Mouse (Mus musculus) left cerebral cortex, adult 2 months (tissue): ENCODE data around the gene Hoxa3. TPM values are rescaled to one million over a fixed set of nuclear protein-coding genes. Genes with fewer than 3 reads are reported as not detected.

Source experiments
- DNase-seq, 2 experiments: peaks; one replicate each; pipeline ENCODE4 v3.0.0; 2021 to 2022; ENCODE audit warnings: low spot score in 2 of 2, mixed read lengths in 1 of 2; ENCODE audit errors: extremely low spot score in 1 of 2
- H3K27ac ChIP-seq: fragments of 200-600 bp; 2 replicates; pipeline ENCODE4 v1.8.1; 2022
- H3K4me3 ChIP-seq: fragments of 200-600 bp; 2 replicates; pipeline ENCODE4 v1.8.1; 2022
- CTCF ChIP-seq: fragments of 200-600 bp; IDR thresholded peaks from 2 replicates; pipeline ENCODE4 v1.8.1; 2022; ENCODE audit warnings: antibody characterized with exemption, mild to moderate bottlenecking, moderate library complexity
- intact Hi-C: fragments of 180-260 bp; cut with DNase I; formaldehyde crosslinking; loops from one replicate; pipeline ENCODE4 v1.15.1; 2025
- total RNA-seq, 2 experiments: library from RNA; stranded (reverse); gene quantifications; 2 replicates each; pipeline ENCODE4 v1.2.3; 2021

The Hoxa3 gene
- total RNA-seq, 2 experiments from 2014 or later, result not detected

DNA sequence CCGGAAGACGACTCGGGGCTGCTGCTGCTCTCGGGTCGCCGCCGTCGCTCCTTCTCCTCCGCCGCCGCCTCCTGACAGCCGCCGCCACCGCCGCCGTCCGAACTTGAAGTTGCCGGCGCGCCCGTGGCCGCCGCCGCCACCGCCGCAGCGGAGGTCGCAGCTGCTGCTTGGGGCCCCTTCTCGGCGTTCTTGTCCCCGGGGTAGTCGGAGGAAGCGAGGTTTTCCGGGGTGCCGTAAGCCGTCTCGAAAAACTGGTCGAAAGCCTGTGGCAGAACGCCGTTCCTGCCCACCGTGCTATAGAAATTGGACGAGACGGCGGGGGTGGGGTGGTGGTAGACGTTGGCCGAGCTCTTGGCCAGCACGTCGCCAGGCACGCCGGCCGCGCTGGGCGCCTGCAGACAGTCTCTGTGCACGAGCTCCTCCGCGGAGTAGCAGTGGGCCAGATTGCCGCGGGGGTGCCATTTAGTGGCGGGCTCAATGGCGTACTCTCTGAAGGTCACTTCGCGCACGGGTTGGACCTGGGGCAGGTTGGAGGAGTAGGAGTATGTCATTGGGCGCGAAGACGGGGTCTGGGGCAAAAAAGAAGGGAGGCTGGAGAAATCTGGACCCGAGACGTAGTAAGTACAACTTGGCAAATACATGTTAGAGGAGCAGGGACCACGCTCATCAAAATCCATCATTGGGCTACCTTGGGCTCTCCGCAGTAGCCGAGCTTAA lies 32.1 kb upstream of the Hoxa3 start:
- TF ChIP-seq CTCF, result no peak
- intact Hi-C loops, result no loop called here
- Histone ChIP-seq H3K27ac (no peak overlapping the region), H3K4me3 (no peak overlapping the region)
- no peak for DNase-seq

DNA sequence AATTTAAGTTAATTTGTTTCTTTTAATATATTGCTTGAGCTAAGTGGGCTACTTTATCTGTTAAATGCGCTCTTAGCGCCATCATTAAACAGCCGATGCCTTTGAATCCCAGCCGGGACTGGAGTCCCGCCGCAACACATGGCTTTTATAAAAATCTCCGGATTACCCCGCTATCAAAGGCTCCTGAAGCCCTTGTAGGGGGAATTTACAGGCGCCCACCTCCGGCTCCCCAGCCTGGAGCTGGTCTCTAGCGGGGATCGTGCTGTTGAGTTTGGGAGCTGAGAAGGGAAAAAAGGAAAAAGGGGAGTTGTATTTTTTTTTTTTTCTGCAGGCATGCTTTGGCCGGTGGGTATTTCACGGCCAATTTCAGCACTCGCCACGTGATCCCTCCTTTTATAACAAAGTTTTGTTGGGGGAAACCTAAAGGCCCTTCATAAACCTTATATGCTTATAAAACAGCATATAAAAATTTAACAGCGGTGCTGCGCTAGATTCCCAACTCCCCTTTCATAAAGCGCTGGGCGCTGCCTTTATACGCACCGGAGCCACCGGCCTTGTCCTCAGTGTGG lies 31.4 kb upstream of the Hoxa3 start:
- DNase-seq, result no peak
- intact Hi-C loops, result no loop called here

DNA sequence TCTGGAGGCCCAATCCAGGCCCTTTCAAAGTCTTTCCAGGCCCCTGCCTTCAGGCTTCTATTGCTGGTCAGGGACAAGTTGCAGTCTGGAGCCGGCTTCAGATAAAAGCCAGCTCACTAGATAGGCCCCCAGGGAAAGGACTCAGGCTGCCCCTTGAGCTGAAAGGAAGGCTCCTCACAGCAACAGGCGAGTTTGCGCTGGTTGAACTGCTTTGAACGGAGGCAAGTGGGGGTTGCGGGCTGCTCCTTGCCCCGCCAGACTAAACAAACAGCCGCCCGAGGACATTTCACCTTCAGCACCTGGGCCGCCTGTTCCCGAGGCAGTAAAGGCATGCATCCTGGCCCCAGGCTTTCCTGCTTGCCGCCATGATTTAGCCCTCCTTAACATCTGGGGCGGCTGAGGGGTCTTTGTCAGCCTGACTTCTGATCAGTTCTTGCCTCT lies 30.6 kb upstream of the Hoxa3 start:
- Histone ChIP-seq H3K27ac (no peak overlapping the region), H3K4me3 (no peak overlapping the region)
- DNase-seq, result no peak
- no peak for TF ChIP-seq CTCF
- intact Hi-C loops, result no loop called here

More for the DNA sequence above, 31.4 kb upstream of the Hoxa3 start:
- Histone ChIP-seq H3K27ac (no peak overlapping the region), H3K4me3 (no peak overlapping the region)
- no peak for TF ChIP-seq CTCF

DNA sequence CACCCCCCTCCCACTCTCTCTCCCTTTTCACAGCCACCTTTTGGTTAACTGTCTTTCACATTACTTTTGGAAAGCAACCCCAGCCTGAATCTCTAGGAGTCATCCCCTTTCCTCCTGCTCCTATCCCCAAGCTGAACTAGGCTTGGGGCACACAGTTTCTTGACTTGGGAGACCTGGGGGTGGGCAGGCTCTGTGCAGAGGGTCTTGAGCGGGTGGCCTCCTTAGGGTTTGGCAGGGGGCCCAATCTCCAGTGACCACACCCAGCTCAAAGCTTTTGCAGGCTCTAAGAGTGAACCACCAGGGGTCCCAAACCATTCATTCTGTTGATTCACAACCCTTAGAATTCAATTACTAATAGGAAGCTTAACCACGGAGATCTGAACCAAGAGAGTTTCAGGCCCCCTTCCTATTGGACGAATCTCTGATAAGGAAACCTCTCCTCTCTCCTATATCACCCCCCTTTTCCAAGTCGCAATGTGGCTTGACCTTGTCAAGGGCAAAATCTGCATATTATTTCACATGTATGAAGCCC lies 29.7 kb upstream of the Hoxa3 start:
- Histone ChIP-seq H3K27ac (no peak overlapping the region), H3K4me3 (no peak overlapping the region)
- DNase-seq, result no peak
- TF ChIP-seq CTCF, result no peak
- intact Hi-C loops, result no loop called here

GRCm38 (mm10) chr6:52241001-52241621 lies 28.0 kb upstream of the Hoxa3 start:
- no peak for TF ChIP-seq CTCF
- intact Hi-C loops, result no loop called here
- DNase-seq, result no peak
- no peak overlapping the region for H3K27ac ChIP-seq
- no peak overlapping the region for H3K4me3 ChIP-seq

- Histone ChIP-seq H3K27ac (no peak within 1 kb of the TSS), H3K4me3 (no peak within 1 kb of the TSS)
- intact Hi-C loops, result no loop called here
- DNase-seq, result no peak
- TF ChIP-seq CTCF, result peak; percentile 59
These were observed 27.4 kb upstream of the Hoxa3 start, which contains the start of gene Hoxa10 for GRCm38 (mm10) chr6:52240389-52241000. Hoxa10 (minus strand) TSS chr6:52240854.

GRCm38 (mm10) chr6:52239625-52240388 lies 26.7 kb upstream of the Hoxa3 start:
- no peak for TF ChIP-seq CTCF
- DNase-seq, result no peak
- Histone ChIP-seq H3K4me3 (no peak overlapping the region), H3K27ac (no peak overlapping the region)
- intact Hi-C loops, result no loop called here

DNA sequence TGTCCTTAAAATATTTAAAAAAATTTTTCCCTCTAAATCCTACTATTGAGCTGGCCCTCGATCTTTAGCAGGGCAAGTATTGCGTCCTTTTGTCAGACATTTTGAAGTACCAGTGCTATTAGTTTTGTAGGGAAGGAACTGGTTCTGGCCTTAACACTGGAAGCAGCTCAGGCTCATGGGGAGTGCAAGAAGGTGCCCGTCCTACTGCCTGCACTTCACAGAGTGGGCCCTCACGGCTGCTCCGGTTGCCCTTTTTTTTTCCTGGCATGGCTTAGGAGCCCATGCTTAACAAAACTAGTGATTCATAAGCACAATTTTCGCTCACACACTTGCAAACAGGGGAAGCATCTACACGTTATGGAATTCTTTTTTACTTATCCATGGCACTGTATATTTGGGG lies 25.8 kb upstream of the Hoxa3 start:
- H3K27ac ChIP-seq, result no peak overlapping the region
- no peak for TF ChIP-seq CTCF
- H3K4me3 ChIP-seq, result no peak overlapping the region
- no peak for DNase-seq
- intact Hi-C loops, result no loop called here

GRCm38 (mm10) chr6:52238155-52238545 lies 25.0 kb upstream of the Hoxa3 start:
- DNase-seq, result no peak
- no peak for TF ChIP-seq CTCF
- intact Hi-C loops, result no loop called here
- no peak overlapping the region for H3K27ac ChIP-seq
- no peak overlapping the region for H3K4me3 ChIP-seq

DNA sequence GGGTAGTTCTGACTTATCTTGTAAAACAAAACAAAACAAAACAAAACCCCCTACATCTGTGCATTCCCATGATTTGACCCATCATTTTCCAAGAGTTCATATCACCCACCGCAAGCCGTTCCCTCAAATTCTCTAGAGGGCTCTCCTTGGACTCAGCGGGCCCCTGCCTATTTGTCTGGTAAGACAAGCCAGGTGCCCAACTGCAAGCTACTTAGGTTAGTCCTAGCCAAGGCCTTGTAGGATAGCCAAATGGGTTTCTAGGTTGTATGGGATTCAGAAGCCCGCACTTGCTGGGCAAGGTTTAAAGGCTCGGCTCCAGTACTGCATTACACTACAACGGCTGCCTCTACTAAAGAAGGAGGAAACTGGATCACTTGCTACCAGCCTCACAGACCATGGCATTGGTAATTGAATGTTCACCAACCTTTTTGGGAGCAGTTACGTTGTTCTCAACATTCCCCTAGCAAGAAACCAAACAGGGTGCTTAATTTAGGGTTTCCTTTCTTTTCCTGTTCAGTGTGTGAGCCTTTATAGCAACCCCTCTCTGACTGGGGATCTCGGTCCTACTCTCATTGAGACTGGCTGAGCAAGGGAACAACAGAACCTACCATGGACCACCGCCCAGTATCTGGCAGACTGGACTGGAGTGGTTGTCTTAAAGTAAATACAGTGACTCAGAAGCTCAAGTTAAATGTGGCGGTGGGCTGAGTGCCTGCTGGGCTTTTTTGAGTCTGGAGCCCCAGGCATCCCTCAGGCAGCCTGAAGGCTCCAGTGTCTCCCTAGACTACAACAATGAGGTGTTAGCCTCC lies 24.4 kb upstream of the Hoxa3 start:
- no peak for TF ChIP-seq CTCF
- no peak for DNase-seq
- Histone ChIP-seq H3K27ac (no peak overlapping the region), H3K4me3 (no peak overlapping the region)
- intact Hi-C loops, result no loop called here

GRCm38 (mm10) chr6:52236806-52237205 lies 23.7 kb upstream of the Hoxa3 start:
- DNase-seq, result no peak
- Histone ChIP-seq H3K4me3 (no peak overlapping the region), H3K27ac (no peak overlapping the region)
- intact Hi-C loops, result no loop called here
- no peak for TF ChIP-seq CTCF
